Mouse (Mus musculus) Muller cell, postnatal 12 days (primary cell): ENCODE measurements around the gene Asic5.

Source experiments
- DNase-seq: peaks from one replicate; pipeline ENCODE4 v3.0.0-alpha.2; 2015; ENCODE audit errors: inconsistent ontology term

Gene Asic5

DNA sequence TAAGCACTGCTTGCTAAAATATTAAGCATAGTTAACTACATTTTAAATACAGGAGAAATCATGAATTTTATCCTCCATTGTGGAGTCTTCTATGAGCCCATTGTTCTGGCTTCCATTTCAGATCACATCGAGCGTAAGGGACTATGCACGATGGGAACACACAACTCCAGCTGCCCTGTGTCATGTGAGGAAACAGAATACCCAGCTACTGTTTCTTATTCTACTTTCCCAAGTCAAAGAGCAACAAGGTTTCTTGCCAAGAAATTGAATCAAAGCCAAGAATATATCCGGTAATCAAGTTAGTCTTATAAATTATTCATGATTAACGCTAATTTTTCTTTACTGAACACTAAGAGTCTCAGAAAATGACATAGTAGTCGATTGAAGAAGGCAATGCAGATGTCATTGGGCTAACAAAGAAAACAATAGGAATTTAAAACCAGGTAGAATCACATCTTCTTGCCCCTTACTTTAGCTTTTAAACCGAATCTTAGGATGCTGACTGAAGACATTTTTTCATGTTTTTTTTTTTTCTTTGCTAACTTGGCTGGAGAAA is 32.1 kb downstream of the Asic5 start:
- no peak for DNase-seq

DNA sequence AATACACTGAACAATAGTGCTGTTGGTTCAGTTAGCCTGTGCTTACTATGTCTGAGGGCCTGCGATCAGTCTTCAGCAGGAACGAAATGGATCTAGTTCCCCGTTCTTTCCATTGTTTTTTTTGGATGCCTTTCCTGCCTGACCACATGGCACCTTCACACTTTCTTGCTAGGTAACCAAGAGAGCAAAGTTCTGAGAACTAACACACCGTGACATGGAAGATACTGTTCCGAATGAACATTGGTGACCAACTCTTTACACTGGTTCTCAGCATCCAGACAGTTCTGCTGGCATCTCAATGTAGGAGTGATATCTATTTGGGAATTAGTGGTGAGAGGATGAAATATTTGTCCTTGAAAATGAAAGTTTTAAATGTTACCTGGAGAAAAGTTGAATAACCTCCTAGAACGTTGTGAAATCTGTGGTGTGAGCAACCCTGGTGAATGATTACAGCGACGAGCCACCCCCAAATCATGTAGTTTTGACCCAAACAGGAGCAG is 40.4 kb downstream of the Asic5 start:
- no peak for DNase-seq

DNA sequence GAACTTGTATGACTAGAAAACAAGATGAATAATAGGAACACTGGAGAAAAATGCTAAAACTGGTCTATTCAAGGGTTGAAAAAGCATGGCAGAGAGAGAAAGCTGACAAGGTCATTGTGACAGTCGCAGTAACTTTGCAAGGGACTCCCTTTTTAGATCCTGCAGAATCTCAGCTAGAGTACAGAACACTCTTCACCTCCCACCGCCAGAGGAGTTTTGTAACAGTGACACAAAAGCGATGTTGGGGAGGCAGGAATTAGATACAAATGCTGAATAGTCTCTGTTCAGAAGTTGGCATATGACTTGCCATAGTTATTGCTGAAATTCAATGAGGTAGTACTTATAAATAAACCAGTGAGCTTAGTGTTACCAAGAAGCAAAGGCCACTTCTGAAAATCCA is 41.0 kb downstream of the Asic5 start:
- no peak for DNase-seq

DNA sequence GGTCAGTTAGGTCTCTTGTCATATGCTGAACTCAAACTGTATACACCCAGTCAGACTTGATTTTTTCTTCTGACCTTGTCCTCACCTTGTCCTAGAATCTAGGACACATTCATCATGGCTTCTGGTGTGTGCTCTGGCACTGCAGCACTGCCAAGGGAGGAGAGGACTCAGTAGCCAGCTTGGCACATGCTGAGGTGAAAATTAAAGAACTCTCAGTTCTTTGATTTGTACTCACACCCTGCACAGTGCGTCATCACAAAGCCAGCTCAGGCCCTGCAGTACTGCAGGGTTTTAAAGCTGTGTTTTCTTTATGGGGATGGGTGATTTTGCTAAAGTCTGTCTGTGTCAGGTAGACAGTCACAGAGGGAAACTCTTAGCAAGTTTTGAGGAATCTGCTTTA is 45.2 kb downstream of the Asic5 start:
- DNase-seq, result no peak

DNA sequence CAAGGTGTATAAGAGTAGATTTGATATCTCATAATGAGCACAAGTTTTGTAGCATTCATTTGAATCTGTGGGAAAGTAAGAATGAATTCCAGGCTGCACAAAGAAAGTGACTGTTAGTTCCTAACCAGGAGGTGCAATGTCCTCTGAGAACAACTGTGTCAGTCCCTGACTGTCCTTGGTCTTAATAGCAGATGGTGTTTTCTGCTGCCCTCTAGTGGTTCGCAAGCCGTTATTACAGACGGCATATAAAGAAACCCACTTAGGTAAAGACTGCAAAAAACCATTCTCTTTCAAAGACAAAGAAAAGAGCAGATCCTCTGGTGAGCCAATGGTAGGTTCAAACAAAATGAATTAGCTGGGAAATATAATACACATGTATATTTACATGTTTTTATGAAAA is 47.1 kb downstream of the Asic5 start:
- DNase-seq, result peak; percentile 20

DNA sequence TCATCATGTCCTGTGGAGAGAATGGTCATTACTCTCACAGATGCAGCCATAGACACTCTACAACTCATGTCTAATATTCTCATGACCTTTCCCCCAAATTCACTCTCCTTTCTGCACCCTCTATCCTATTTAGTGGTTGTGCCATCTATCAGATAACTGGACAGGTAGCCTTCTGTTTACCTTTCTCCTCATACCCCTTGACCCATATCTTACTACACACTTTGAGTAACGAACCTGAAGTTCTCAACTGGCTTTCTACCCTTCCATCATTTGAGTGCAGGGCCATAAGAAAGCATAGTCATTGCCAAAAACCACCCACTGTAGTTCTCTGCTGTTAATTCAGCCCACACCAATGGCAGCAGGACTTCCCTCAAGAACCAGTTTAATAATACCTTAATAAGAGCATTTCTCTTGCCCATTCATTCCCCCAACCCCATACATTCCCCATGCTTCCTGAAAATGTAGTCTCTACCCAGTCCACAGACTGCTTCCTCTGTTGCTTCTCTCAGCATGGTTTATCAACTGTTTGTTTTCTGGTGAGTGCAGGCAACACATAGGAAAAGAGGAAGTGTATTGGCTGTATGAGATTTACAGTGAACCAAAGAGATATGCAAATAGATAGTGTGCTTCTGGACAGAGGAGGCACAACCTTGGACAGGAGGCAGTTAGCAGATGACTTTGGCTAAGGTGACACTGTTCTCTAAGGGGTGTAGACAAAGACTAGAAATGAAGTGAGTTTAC is 48.1 kb downstream of the Asic5 start:
- no peak for DNase-seq

DNA sequence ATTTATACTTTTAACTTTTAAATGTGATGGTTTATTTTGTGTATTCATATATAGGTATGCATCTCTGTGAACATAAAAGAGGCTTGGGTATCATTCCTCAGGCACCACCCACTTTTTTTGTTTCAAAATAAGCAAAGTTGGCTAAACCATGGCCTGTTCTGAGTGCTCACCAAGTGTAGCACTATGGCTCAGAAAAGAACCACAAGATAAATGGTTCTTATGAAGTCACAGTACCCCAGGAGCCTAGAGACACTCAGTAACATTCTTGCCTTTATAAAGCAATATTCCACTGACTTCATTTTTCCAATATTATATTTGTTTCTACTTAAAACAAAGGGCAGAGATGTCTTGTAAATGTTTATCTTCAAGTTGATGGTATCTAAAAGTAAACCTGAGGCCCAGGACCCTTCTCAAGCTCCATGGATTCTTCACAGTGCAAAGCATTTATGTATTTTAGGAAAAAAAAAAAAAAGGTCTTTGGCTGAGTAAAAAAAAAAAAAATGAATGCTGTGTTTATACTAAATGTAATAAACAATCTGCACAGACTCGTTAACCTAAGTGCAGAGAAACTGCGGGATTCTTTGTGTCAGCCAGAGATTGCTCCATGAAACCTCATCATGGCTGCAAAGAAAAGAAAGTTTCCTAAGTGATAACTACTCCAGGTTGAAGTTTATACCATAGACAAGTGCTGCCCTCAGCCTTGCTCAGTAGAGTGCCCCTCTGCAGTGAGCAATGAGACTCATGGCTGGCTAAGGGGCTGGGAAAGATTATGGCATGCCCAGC is 54.4 kb downstream of the Asic5 start:
- DNase-seq, result no peak

DNA sequence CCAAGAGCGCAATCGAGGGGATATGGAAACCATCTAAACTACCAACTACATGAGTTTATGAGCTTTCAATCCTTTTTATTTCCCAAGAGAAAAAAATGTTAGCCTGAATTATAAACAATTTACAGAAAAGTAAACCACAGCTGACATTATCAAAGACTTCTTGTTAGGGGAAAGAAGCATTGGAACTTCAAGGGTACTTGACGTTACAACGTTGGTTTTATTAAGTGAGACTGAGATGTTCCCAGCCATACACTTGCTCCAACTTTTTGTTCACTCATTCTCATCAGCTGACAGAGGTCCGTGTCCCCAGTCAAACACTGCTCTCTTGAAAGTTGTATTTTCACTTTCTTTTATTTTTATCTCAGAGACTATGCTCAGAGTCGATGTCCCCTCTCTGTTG is 61.6 kb downstream of the Asic5 start:
- no peak for DNase-seq

DNA sequence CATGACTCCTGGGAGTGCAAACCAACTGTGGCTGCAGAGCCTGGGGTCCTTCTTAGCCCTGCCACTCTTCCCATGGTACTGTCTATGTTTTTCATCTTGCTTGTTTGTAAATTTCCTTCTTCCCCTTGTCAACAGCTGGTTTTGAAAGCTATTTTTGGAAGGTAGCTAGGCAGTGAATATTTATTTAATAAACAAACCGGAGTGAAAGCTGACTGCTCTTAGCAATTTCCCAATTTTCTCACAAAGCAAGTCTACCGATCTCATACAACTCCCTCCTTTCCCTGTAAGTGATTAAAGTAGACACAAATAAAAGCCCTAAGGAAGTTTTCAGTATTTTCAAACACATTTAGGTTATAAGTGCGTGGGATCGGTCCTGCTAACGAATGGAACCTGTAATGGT is 62.8 kb downstream of the Asic5 start:
- no peak for DNase-seq

DNA sequence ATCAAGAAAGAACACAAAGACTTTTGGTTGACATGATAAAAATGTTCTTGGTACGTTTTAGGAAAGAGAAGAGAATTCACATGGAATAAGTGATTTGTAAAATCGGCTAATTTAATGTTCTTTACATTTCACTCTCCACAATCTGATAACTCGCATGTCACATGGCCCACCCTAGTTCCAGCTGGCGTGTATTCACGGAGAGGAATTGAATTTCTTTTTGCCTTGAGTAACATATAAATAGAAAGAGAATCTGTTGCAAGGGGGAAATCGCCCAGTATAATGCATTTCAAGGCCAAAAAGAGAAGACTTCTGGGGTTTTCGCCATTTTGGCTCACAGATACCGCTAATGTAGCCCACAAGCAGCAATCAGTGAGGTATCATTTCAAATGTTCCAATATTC is 64.0 kb downstream of the Asic5 start:
- DNase-seq, result no peak

DNA sequence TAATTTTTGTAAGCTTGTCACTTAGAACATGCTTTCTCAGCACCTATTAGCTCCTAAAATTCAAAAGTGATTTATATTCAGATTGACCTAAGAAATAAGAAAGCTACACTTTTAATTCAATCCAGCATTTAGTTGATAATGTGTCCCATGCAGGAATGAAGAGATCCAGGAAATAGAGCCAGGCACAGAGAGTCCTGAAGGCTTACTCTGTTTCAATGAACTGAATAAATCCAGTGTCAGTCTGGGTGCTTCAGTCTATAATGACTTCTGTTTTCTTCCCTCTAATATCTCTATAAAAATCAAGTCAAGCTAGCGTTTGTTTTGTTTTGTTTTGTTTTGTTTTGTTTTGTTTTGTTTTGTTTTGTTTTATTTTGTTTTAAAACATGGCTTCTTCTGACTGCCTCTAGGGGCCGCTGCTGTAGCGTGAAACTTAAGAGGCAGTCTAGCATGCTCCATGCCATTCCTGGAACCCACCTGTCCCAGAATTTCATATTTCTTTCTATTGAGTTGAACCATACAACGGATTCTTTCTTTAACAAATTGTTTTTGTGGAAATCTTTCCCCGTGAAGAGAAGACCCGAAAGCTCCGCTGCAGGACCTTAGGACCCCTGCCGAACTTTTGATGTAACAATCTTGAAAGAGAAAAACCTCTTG is 65.1 kb downstream of the Asic5 start:
- peak; percentile 36 for DNase-seq

DNA sequence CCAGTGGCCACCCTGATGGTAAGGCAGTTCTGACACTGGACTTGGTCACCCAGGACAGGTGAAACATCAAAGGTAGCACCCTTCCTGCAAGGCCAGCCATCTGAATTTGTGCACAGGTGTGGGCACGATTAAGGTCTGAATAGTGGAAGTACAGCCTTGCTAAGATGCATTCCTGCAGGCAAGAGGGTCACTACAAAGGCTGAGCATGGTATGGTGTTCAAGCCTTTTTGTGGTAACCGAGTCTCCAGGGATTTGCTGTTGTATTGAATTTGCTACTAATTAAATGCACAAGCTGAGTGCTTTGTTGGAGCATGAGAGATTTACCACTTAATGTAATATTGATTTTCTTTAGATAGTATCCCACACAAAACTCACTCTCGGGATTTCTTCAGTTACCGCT is 66.0 kb downstream of the Asic5 start:
- DNase-seq, result no peak

DNA sequence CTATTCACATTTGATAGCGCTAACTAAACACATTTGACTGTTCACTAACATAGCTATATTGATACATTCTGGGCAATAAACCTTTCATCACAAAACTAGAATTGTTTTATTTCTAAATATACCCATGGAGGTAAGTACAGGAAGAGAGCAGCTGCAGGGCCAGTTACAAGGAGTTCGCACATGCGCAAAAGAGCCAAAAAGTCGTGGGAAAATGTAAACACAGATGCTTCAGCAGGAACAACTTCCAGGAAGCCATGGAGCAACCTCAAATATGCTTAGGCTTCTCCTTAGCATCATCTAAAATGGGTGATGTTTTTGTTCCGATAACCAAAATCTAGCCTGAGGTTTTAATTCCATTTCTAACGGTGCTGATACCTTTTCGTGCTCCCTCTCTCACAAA is 66.6 kb downstream of the Asic5 start:
- DNase-seq, result no peak

DNA sequence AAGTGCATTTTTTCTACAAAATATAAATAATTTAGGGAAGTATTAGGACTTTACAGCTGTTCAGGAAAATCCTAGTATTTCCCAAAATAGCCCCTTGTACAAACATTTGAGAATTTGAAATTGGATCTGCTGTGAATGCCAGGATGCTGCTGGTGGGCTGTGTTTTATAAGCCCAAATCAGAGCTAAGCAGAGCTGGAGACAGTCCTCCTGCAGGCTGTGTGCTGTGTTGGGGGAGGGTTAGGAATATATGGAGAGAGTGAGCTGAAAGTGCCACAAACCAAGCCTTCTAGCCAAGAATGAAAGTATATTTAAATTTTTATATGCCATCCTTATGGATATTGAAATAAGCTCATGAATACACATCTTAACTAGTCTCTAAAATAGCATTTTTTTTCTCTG is 69.4 kb downstream of the Asic5 start:
- DNase-seq, result no peak

DNA sequence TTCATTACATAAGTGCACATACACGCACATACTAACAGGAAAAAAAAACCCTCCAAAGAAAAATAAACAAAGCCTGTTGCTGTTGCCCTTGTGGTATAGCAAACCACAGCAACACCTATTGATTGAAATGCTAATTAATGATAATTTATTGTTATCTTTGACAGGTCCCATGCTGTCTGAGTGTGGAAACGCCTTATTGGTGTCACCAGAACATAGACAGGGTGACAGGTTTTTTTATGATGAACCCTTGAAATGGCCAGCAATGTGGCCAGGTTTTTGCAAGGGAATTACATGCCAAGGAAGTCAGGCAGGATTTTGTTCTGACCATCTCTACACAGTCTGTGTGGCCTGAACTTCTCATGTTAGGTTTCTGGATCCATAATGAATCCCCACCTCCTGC is 69.9 kb downstream of the Asic5 start:
- no peak for DNase-seq

DNA sequence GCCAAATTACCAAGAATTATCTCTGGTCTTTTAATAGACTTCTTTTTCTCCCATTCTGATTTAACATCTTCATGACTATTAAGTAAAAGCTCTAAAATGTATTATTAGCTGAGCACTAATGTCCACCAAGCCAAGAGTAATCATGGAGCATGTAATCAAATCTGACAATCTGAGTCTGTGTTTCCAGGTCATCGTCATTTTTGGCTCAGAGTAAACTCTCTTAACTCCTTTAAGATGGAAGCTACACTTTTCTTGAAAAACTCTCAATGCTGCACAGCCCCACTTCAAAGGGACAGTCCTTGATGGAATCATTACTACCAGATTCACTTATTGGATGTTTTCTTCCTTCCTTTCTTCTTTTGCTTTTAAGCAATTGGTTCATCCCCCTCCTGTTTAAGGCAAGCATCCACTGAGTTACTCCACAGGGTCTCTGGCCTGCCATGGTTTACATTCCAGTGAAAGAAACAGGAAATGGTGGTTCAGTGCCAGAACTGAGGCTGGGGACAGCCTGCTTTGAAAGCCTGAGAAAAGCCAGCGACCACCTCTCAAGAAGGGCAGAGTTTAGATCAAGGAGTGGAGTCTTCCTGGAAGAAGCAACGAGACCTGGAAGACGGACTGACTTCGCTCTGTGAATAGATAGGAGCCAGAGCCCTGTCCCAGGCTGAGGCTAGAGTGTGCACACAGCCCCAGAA is 72.3 kb downstream of the Asic5 start:
- DNase-seq, result no peak

DNA sequence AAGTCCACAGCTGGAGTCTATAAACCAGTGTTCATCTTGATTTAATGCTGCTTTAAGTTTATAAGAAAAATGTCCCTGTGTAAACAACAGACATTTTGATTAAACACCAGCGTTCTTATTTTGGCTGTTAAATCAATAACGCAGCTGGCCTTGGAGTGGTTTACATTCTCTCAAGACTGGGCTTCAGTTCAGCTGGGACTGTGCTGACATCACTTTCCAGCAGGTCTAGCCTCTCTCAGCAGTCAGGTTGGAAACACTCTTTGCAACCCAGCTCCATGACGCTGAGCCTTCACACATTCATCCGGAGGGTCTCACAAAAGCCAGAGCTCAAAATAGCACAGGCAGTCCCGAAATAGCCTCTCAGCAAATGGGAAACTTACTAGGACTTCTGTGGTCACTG is 75.1 kb downstream of the Asic5 start:
- no peak for DNase-seq

DNA sequence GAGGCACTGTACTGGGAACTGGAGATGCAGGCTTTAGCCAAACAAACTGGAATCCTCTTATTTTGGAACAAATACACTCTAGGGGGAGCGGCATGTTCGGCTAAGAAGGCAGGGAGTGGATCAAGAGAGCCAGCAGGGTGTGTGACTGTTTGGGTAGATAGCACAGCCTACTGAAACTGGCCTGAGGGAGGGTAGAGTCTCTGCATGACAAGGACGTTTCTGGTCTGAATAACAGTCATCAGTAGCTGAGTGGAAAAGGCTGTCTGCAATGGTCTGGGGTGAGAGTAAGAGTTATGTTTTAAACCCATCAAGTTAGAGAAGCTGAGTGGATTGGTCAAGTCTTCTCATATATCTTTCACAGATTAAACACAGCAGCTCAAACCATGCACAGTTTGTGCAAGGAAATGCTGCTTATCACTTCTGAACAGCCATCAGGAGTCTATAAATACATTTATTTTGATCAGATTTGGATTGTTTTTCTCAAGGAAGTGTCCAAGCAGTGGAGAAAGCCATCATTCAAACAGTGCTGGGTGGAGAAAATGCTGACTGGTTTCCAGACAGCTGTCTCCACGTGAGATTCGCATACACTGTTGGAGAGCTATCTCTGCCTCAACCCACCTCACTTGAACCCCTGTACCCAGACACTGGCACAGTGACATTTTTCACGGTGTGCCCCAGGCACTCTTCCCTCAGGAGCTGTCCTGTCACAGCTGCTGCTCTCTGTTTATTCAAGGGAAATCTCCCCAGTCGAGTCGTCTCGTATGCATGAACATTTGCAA is 79.5 kb downstream of the Asic5 start:
- no peak for DNase-seq

DNA sequence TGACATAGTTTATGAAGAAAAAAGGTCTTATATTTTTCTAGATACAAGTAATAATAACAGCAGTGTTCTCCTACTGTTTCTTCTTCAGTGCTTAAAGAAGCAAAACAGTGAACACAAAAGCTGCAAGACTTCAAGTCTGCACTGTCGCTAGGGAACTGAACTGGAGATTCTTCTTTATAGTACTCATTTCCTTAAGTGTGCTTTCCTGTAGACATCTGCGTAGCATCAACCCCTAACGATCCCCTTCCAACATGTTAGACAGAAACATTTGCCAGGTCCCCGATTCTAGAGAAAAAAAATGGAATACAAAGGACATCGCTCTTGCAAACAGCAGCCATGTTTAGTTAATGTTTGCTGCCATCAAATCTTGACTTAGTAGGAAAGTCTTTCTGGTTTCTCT is 85.7 kb downstream of the Asic5 start:
- DNase-seq, result no peak
